ENCODE assay signal across 9 mouse cellular contexts in genomic region chr13:119965968-119966367, GRCm38 (mm10). TPM values are rescaled to one million over a fixed set of nuclear protein-coding genes. Genes with fewer than 3 reads are reported as not detected.
DNase-seq lines count a peak whose midpoint lies in the region; ATAC-seq and TF ChIP-seq lines count a peak whose summit lies in the region.
"Not testable (repeated sequence)": the region's sequence is repeated elsewhere in the genome, so short reads cannot be mapped to it uniquely, and the experiment has no call there.
"Had no signal": no experiment of that assay in that cellular context is flagged by ENCODE, and none has a peak within 500 bp of the region (broad histone marks: within the 10 kb centered on the region; RNA-seq: fewer than 3 reads in every experiment).

No protein-coding gene starts in this region.

- peak overlapping the region; percentile 26 for H3K4me2 ChIP-seq in forebrain, embryonic 16.5 days (ENCODE audit: low read length)

- DNase-seq in A20 (ENCODE audit: low read depth, low spot score) = peak; percentile 53
- peak; percentile 22 to 37 for DNase-seq in cerebellum, postnatal 14 days
- peak; percentile 16 for DNase-seq in heart, postnatal 14 days
- DNase-seq in kidney, adult 9 months = peak; percentile 27
- DNase-seq in liver, adult 2 months (ENCODE audit: extremely low read depth, low read depth, low spot score) = peak; percentile 8
- peak; percentile 23 for DNase-seq in retina, postnatal 1 day

- H3K4me3 ChIP-seq in forebrain, embryonic 16.5 days (replicated peaks; ENCODE audit: low read length); liver, adult 2 months (ENCODE audit: insufficient read depth, low read depth, low read length): not testable (repeated sequence)
- peak overlapping the region; percentile 20; the same call in 1 of the 2 replicates for H3K4me3 ChIP-seq in macrophage (ENCODE audit: inconsistent target)

- H3K36me3 ChIP-seq in forebrain, embryonic 16.5 days (ENCODE audit: control insufficient read depth, insufficient read depth); liver, adult 2 months (ENCODE audit: control insufficient read depth, insufficient read depth, low read length); macrophage (ENCODE audit: inconsistent target): not testable (repeated sequence)

- not testable (repeated sequence) for H3K27ac ChIP-seq in forebrain, embryonic 16.5 days (ENCODE audit: low read length); liver, adult 2 months (replicated peaks; ENCODE audit: insufficient read depth, low read depth, low read length); macrophage

- H3K27me3 ChIP-seq in forebrain, embryonic 16.5 days (replicated peaks; ENCODE audit: control insufficient read depth, insufficient read depth, low read length); liver, adult 2 months (ENCODE audit: control insufficient read depth, insufficient read depth, low read length): not testable (repeated sequence)

- TF ChIP-seq POLR2A in liver, adult 2 months (IDR thresholded peaks at IDR 0.05; ENCODE audit: extremely low read depth, insufficient read depth, low read length) = not testable (repeated sequence)

- intact Hi-C loops in heart, postnatal 14 days (cut with DNase I) = not testable (repeated sequence)

- TF ChIP-seq CTCF in liver, adult 2 months (IDR thresholded peaks at IDR 0.05; ENCODE audit: low read depth, low read length) = not testable (repeated sequence)

- not testable (repeated sequence) for ATAC-seq in forebrain, embryonic 16.5 days

- under 1% methylated on average over 18 of the region's 22 CpGs for WGBS in forebrain, embryonic 16.5 days
- WGBS in liver, adult 2 months = under 1% methylated on average over 21 of the region's 22 CpGs
- WGBS in macrophage (ENCODE audit: missing documents) = 0% methylated on average over 9 of the region's 22 CpGs

- H3K4me1 ChIP-seq in forebrain, embryonic 16.5 days (replicated peaks; ENCODE audit: control insufficient read depth, insufficient read depth, low read length); liver, adult 2 months (ENCODE audit: control insufficient read depth, insufficient read depth, low read length): not testable (repeated sequence)

- H3K9me3 ChIP-seq in forebrain, embryonic 16.5 days (ENCODE audit: control insufficient read depth, low read length) = not testable (repeated sequence)

- not testable (repeated sequence) for H3K79me2 ChIP-seq in liver, adult 2 months (ENCODE audit: control insufficient read depth, insufficient read depth, low read length); macrophage (ENCODE audit: inconsistent target)

- H3K9ac ChIP-seq in forebrain, embryonic 16.5 days (replicated peaks; ENCODE audit: low read depth, low read length); liver, adult 2 months (ENCODE audit: low read depth, low read length): not testable (repeated sequence)

RNA-seq across cellular contexts. Expression of gene B020031M17Rik, which starts 15.4 kb away (rescaled TPM):
- not detected in 2 replicates for polyA plus RNA-seq in forebrain, embryonic 16.5 days (2015; fragmentation: Nextera tagmentation; extraction: Ambion mirVana)
- total RNA-seq in heart, postnatal 14 days (2021) = not detected
- total RNA-seq in liver, adult 2 months (2014; rRNA removed) = not detected in 2 replicates
- not detected in 2 replicates for polyA plus RNA-seq in liver, adult 2 months (2012; rRNA removed)
- under 1 TPM in 1 of 26 experiments, not detected in 25; 0.96 TPM for total RNA-seq in macrophage (2018; cell fraction: chromatin; rRNA removed)
- total RNA-seq in macrophage (2018; cell fraction: cytosol; rRNA removed) = not detected
- total RNA-seq in macrophage (2018; cell fraction: nucleus; rRNA removed) = not detected
- not detected in 3 replicates for polyA plus RNA-seq in macrophage (2018)
- total RNA-seq: layer of hippocampus, adult 2 months had no signal

RNA-seq across cellular contexts. Expression of gene Gm21761, which starts 36.9 kb away (rescaled TPM):
- not detected in 2 replicates for polyA plus RNA-seq in forebrain, embryonic 16.5 days (2015; fragmentation: Nextera tagmentation; extraction: Ambion mirVana)
- not detected for total RNA-seq in heart, postnatal 14 days (2021)
- not detected in 2 replicates for total RNA-seq in liver, adult 2 months (2014; rRNA removed)
- not detected in 2 replicates for polyA plus RNA-seq in liver, adult 2 months (2012; rRNA removed)
- not detected for total RNA-seq in macrophage (2018; cell fraction: chromatin; rRNA removed)
- not detected for total RNA-seq in macrophage (2018; cell fraction: cytosol; rRNA removed)
- not detected for total RNA-seq in macrophage (2018; cell fraction: nucleus; rRNA removed)
- not detected in 3 replicates for polyA plus RNA-seq in macrophage (2018)
- total RNA-seq: layer of hippocampus, adult 2 months had no signal
